Mouse (Mus musculus): Measurements from ENCODE around the gene Tmtc2. TPM values are rescaled to one million over a fixed set of nuclear protein-coding genes. Genes with fewer than 3 reads are reported as not detected.

Tmtc2 gene
- polyA plus RNA-seq, 1 experiment from 2014 or later, result 4.9 TPM

DNA sequence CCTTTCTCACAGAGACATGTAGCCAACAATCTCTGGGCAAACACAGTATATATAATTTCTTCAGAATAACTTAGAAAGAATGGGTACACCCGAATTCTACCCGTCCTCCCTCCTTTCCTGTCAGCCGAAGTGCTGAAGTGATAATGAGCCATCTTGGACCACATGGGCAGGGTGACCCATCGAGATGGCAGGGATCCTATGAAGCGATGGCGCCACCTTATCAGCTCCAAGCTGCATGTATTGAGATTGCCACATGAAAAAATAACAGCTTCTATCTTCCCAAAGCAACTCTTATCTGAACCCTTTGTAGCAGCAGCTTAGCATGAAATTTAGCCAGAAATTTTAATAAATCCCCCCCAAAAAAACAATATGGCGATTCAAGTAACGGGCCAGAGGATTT lies 206.0 kb downstream of the Tmtc2 start:
- no peaks in the 10 kb centered on the region for H3K27me3 ChIP-seq (replicated peaks; ENCODE audit: control insufficient read depth, insufficient read depth, low read length)
- H3K4me3 ChIP-seq (ENCODE audit: low read depth, low read length), result no peak overlapping the region
- H3K9ac ChIP-seq (ENCODE audit: low read depth, low read length), result no peak overlapping the region
- no peaks in the 10 kb centered on the region for H3K36me3 ChIP-seq (ENCODE audit: control insufficient read depth, insufficient read depth)
- no peak for ATAC-seq
- H3K9me3 ChIP-seq (ENCODE audit: control insufficient read depth), result no peaks in the 10 kb centered on the region
- TF ChIP-seq CTCF (IDR thresholded peaks at IDR 0.05; ENCODE audit: low read depth), result no peak
- WGBS, result 91% methylated on average over 8 of the region's 8 CpGs
- no peak overlapping the region for H3K27ac ChIP-seq (ENCODE audit: low read depth, low read length)
- peaks cover 3% of the 10 kb centered on the region; the same call in 1 of the 2 replicates for H3K4me1 ChIP-seq (replicated peaks; ENCODE audit: control insufficient read depth, insufficient read depth, low read length)
- no peak overlapping the region for H3K4me2 ChIP-seq (replicated peaks; ENCODE audit: low read depth)

DNA sequence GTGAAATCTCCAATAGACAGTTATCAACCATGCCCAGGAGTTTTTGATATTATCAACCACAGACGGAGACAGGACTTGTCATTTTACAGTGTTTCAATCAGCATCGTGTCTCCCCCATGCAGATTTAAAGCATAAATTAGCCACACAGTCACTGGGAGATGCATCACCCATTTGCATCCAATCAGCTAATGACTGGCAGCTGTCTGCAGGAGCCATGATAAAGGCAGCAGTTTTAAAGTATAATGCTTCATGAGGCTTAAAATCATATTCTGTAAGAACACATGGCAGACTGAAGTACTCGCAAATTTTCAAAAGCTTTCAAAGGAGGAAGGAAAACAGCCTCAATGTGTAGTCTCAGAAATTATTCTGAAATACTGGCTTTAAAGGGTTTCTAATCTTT lies 209.8 kb downstream of the Tmtc2 start:
- WGBS, result 84% methylated on average over 3 of the region's 3 CpGs
- Histone ChIP-seq H3K9me3 (ENCODE audit: control insufficient read depth) (no peaks in the 10 kb centered on the region), H3K27me3 (replicated peaks; ENCODE audit: control insufficient read depth, insufficient read depth, low read length) (no peaks in the 10 kb centered on the region), H3K4me2 (replicated peaks; ENCODE audit: low read depth) (no peak overlapping the region), H3K4me1 (replicated peaks; ENCODE audit: control insufficient read depth, insufficient read depth, low read length) (peaks cover 3% of the 10 kb centered on the region; the same call in 1 of the 2 replicates), H3K9ac (ENCODE audit: low read depth, low read length) (no peak overlapping the region), H3K4me3 (ENCODE audit: low read depth, low read length) (no peak overlapping the region), H3K36me3 (ENCODE audit: control insufficient read depth, insufficient read depth) (no peaks in the 10 kb centered on the region), H3K27ac (ENCODE audit: low read depth, low read length) (no peak overlapping the region)
- TF ChIP-seq CTCF (IDR thresholded peaks at IDR 0.05; ENCODE audit: low read depth), result no peak
- ATAC-seq, result no peak

GRCm38 (mm10) chr10:105350301-105350700 lies 223.9 kb downstream of the Tmtc2 start:
- Histone ChIP-seq H3K9me3 (ENCODE audit: control insufficient read depth) (no peaks in the 10 kb centered on the region), H3K4me3 (ENCODE audit: low read depth, low read length) (no peak overlapping the region), H3K4me2 (replicated peaks; ENCODE audit: low read depth) (peak overlapping the region; percentile 51), H3K36me3 (ENCODE audit: control insufficient read depth, insufficient read depth) (no peaks in the 10 kb centered on the region), H3K27me3 (replicated peaks; ENCODE audit: control insufficient read depth, insufficient read depth, low read length) (no peaks in the 10 kb centered on the region), H3K4me1 (replicated peaks; ENCODE audit: control insufficient read depth, insufficient read depth, low read length) (no peaks in the 10 kb centered on the region), H3K27ac (ENCODE audit: low read depth, low read length) (peak overlapping the region; percentile 63), H3K9ac (ENCODE audit: low read depth, low read length) (no peak overlapping the region)
- WGBS, result 49% methylated on average over 2 of the region's 2 CpGs
- ATAC-seq, result peak; percentile 87
- no peak for TF ChIP-seq CTCF (IDR thresholded peaks at IDR 0.05; ENCODE audit: low read depth)

GRCm38 (mm10) chr10:105345920-105346319 lies 228.3 kb downstream of the Tmtc2 start:
- peak; percentile 96 for ATAC-seq
- WGBS, result 39% methylated on average over 3 of the region's 3 CpGs
- no peak for TF ChIP-seq CTCF (IDR thresholded peaks at IDR 0.05; ENCODE audit: low read depth)

DNA sequence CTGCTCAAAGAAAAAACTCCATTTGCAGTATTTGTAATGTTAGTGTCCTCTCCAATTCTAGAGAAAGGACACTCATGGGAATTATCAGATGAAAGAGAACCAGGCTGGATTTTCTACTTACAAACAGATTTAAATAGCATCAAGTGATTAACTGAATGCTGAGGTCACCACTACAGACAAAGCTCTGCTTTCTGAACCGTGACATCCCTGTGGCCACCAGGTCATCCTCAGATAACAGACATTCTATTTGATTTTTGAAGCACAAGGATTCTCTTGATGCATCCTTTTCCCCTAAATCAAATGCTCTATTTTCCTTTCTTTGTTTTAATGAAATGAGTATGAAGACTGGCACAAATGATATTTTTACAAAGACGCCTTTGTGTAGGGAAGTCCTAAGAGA lies 241.4 kb downstream of the Tmtc2 start:
- Histone ChIP-seq H3K9ac (ENCODE audit: low read depth, low read length) (no peak overlapping the region), H3K27ac (ENCODE audit: low read depth, low read length) (no peak overlapping the region), H3K27me3 (replicated peaks; ENCODE audit: control insufficient read depth, insufficient read depth, low read length) (no peaks in the 10 kb centered on the region), H3K4me1 (replicated peaks; ENCODE audit: control insufficient read depth, insufficient read depth, low read length) (no peaks in the 10 kb centered on the region), H3K9me3 (ENCODE audit: control insufficient read depth) (no peaks in the 10 kb centered on the region), H3K4me3 (ENCODE audit: low read depth, low read length) (no peak overlapping the region), H3K4me2 (replicated peaks; ENCODE audit: low read depth) (no peak overlapping the region), H3K36me3 (ENCODE audit: control insufficient read depth, insufficient read depth) (no peaks in the 10 kb centered on the region)
- whole genome bisulfite sequencing, result 90% methylated on average over 2 of the region's 2 CpGs
- ATAC-seq, result no peak
- no peak for TF ChIP-seq CTCF (IDR thresholded peaks at IDR 0.05; ENCODE audit: low read depth)

More at GRCm38 (mm10) chr10:105345920-105346319, 228.3 kb downstream of the Tmtc2 start:
- Histone ChIP-seq H3K4me3 (ENCODE audit: low read depth, low read length) (no peak overlapping the region), H3K4me2 (replicated peaks; ENCODE audit: low read depth) (no peak overlapping the region), H3K4me1 (replicated peaks; ENCODE audit: control insufficient read depth, insufficient read depth, low read length) (no peaks in the 10 kb centered on the region), H3K9me3 (ENCODE audit: control insufficient read depth) (no peaks in the 10 kb centered on the region), H3K27me3 (replicated peaks; ENCODE audit: control insufficient read depth, insufficient read depth, low read length) (no peaks in the 10 kb centered on the region), H3K27ac (ENCODE audit: low read depth, low read length) (no peak overlapping the region), H3K9ac (ENCODE audit: low read depth, low read length) (no peak overlapping the region), H3K36me3 (ENCODE audit: control insufficient read depth, insufficient read depth) (no peaks in the 10 kb centered on the region)

DNA sequence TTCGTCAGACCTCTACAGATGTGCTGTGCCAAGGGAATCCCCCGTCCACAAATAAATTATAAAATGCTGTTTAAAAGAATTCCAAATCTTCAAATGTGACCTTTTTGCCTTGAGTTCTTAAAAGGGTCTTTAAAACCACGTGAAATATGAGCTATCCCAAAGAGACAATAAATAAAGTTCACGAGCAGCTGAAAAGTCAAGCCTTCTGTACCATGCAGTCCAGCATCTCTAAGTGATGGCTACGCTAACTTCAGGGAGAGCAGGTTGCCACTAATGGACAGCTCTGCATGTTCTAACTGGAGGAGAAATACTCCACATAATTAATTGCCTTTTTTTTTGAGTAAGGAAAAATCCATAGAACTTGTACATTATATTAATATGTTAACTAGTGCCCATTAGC lies 243.9 kb downstream of the Tmtc2 start:
- H3K4me1 ChIP-seq (replicated peaks; ENCODE audit: control insufficient read depth, insufficient read depth, low read length), result no peaks in the 10 kb centered on the region
- no peak overlapping the region for H3K27ac ChIP-seq (ENCODE audit: low read depth, low read length)
- no peak overlapping the region for H3K4me2 ChIP-seq (replicated peaks; ENCODE audit: low read depth)
- 74% methylated on average over 5 of the region's 5 CpGs for WGBS
- no peak overlapping the region for H3K9ac ChIP-seq (ENCODE audit: low read depth, low read length)
- no peak for TF ChIP-seq CTCF (IDR thresholded peaks at IDR 0.05; ENCODE audit: low read depth)
- no peaks in the 10 kb centered on the region for H3K36me3 ChIP-seq (ENCODE audit: control insufficient read depth, insufficient read depth)
- no peak for ATAC-seq
- H3K9me3 ChIP-seq (ENCODE audit: control insufficient read depth), result no peaks in the 10 kb centered on the region
- H3K27me3 ChIP-seq (replicated peaks; ENCODE audit: control insufficient read depth, insufficient read depth, low read length), result no peaks in the 10 kb centered on the region
- no peak overlapping the region for H3K4me3 ChIP-seq (ENCODE audit: low read depth, low read length)

Measured in intestine, postnatal 0 days (tissue).